Mouse (Mus musculus): ENCODE measurements around the gene Dusp12. TPM values are rescaled to one million over a fixed set of nuclear protein-coding genes. Genes with fewer than 3 reads are reported as not detected.

The Dusp12 gene
- 38.4 and 46.0 TPM in 2 replicates for polyA plus RNA-seq (2015; fragmentation: Nextera tagmentation; extraction: Ambion mirVana)

DNA sequence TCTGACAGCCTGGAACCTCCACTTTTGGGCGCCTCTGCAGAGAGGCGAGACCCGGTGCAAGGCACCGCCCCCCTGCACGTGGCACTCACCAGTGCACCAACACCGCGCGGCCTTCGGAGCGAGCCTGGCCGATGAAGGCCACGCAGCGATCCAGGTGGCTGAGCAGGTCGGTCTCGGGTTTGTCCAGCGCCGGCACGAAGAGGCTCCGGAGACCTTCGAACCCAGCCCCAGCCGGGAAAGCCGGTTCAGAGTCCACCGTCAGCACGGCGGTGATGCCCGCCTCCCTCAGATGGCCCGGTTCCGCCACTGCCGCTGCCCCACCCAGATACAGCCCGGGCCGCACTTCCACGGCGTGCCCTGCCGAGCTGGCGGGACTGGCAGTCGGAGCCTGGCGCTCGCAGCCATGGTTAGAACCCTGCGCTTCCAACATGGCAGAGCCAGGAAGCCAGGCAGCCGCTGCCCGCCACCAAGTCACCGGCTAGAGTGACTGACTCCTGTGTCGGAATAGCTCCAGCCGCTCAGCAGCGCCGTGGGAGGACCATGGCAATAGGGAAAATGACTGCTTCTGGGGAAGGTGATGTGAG is at the start of gene Dusp12, which contains the start of gene Gm26620:
TSS of gene Dusp12 (minus strand) at position 563 of the 584 bp plus-strand sequence.
TSS of gene Gm26620 (plus strand) at position 88 of the 584 bp plus-strand sequence.
- Histone ChIP-seq H3K9me3 (no peaks in the 10 kb centered on the region), H3K27me3 (no peaks in the 10 kb centered on the region), H3K27ac (replicated peaks) (peak within 1 kb of the TSS; percentile 86), H3K36me3 (peaks cover 6% of the 10 kb centered on the region), H3K4me1 (replicated peaks) (peaks cover 24% of the 10 kb centered on the region), H3K4me2 (peak within 1 kb of the TSS; percentile 75), H3K4me3 (peak within 1 kb of the TSS; percentile 68), H3K9ac (peak within 1 kb of the TSS; percentile 78)
- WGBS, result under 1% methylated on average over 46 of the region's 46 CpGs
- peak; percentile 94 for ATAC-seq (ENCODE audit: low FRiP score, low read depth)

DNA sequence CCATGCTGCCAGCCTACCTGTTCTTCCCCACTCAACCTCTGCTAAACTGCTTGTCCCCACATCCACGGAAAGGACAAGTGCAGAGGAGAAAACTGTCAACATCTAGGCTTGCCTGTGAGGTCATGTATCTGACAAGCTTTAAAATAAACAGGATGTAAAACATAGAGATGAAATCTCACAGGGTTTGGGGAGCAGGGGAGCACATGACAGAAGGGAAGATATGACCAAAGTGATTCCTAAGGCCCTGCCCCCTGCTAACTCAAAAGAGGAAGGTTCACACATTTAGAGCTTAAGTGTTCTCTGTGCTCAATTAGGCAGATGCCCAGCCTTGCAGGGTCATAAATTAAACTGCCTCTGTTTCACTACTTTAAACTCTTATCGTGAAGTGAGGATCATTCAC is 49.0 kb upstream of the Dusp12 start:
- H3K4me2 ChIP-seq, result no peak overlapping the region
- no peaks in the 10 kb centered on the region for H3K27me3 ChIP-seq
- H3K36me3 ChIP-seq, result no peaks in the 10 kb centered on the region
- no peaks in the 10 kb centered on the region for H3K9me3 ChIP-seq
- no peak for ATAC-seq (ENCODE audit: low FRiP score, low read depth)
- no peak overlapping the region for H3K9ac ChIP-seq
- H3K4me1 ChIP-seq (replicated peaks), result no peaks in the 10 kb centered on the region
- 82% methylated on average over 2 of the region's 2 CpGs for WGBS
- no peak overlapping the region for H3K4me3 ChIP-seq
- H3K27ac ChIP-seq (replicated peaks), result no peak overlapping the region

DNA sequence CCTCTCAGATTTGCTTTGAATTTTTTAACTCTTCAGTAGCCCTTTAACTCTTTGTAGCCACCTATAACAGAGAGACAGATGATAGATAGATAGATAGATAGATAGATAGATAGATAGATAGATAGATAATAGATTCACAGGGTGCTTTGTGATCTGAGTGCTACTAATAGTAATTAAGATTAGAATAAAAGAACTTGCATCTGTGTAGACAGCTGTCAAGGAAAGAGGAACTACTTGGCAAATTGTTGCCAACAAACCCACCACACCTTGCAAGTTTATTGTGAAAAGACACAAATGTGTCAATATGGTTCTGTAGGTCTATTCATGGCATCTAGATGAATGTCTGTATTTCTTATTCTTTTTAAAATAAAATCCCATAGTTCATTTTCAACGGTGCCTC is 48.6 kb upstream of the Dusp12 start:
- H3K9ac ChIP-seq, result no peak overlapping the region
- no peaks in the 10 kb centered on the region for H3K9me3 ChIP-seq
- H3K4me3 ChIP-seq, result no peak overlapping the region
- no peak for ATAC-seq (ENCODE audit: low FRiP score, low read depth)
- H3K4me1 ChIP-seq (replicated peaks), result no peaks in the 10 kb centered on the region
- 89% methylated on average over 1 of the region's 1 CpGs for WGBS
- no peak overlapping the region for H3K4me2 ChIP-seq
- no peaks in the 10 kb centered on the region for H3K36me3 ChIP-seq
- no peak overlapping the region for H3K27ac ChIP-seq (replicated peaks)
- H3K27me3 ChIP-seq, result no peaks in the 10 kb centered on the region

DNA sequence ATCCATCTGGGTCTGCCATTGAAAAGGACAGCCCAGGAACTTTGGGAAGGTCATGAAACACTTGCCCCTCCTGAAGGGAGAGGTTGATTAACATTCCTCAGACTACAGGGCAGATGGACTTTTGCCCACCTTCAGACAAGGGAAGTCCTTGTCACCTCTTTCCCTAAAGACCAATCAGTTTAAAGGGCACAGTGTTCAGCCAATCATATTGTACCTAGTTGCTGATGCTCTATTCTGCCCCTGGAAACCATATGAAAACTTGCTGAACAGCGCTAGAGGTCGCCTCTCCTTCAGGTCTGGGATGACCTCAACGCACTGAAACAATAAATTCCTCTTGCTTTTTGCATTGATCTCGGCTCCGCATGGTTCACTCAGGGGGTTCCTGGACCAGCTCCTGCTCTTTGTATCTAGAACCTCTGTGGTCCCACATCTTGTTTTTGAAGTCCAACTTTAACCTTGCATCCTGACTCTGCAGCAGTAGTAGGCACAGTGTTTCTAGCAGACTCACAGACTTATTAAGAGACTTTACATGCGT is 48.1 kb upstream of the Dusp12 start:
- Histone ChIP-seq H3K27me3 (no peaks in the 10 kb centered on the region), H3K9ac (no peak overlapping the region), H3K36me3 (no peaks in the 10 kb centered on the region), H3K9me3 (no peaks in the 10 kb centered on the region), H3K4me3 (no peak overlapping the region), H3K4me1 (replicated peaks) (no peaks in the 10 kb centered on the region), H3K27ac (replicated peaks) (no peak overlapping the region), H3K4me2 (no peak overlapping the region)
- 75% methylated on average over 6 of the region's 6 CpGs for WGBS
- ATAC-seq (ENCODE audit: low FRiP score, low read depth), result no peak

DNA sequence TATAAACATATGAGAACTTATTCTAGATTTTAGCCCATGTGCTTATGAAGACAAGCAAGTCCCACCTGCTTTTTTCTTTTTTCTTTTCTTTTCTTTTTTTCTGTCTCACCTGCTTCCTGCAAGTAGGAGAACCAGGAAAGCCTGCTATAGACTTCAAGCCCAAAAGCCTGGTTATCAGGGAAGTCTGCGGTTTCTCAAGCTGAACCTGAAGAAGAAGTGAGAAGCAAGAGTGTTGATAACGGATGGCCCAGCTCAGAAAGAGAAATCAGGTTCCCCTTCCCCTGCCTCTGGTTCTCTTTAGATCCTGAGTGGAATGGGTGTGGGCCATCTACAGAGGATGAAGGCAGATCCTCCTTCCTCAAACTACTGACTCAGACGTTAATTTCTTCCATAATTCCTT is 46.7 kb upstream of the Dusp12 start:
- no peak overlapping the region for H3K27ac ChIP-seq (replicated peaks)
- H3K4me3 ChIP-seq, result no peak overlapping the region
- no peak overlapping the region for H3K4me2 ChIP-seq
- 93% methylated on average over 3 of the region's 3 CpGs for WGBS
- no peak overlapping the region for H3K9ac ChIP-seq
- no peaks in the 10 kb centered on the region for H3K9me3 ChIP-seq
- H3K36me3 ChIP-seq, result no peaks in the 10 kb centered on the region
- H3K4me1 ChIP-seq (replicated peaks), result no peaks in the 10 kb centered on the region
- H3K27me3 ChIP-seq, result no peaks in the 10 kb centered on the region
- ATAC-seq (ENCODE audit: low FRiP score, low read depth), result no peak

DNA sequence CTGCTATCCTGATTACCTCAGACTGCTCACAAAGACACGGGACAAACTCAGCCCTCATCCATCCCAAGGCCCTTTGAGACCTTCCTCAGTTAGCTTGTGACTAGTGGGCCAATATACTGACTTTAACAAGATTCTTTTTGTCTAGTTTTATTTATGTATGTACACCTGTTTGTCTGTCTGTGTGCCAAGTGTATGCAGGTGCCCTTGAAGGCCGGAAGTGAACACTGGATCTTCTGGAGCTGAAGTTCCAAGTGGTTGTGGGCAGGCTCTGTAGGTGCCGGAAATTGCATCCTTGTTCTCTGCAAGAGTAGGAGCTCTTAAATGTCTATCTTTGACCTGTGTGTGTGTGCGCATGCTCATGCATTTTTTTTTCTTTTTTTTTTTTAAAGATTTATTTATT is 43.9 kb upstream of the Dusp12 start:
- Histone ChIP-seq H3K9me3 (no peaks in the 10 kb centered on the region), H3K9ac (no peak overlapping the region), H3K36me3 (no peaks in the 10 kb centered on the region), H3K4me3 (no peak overlapping the region), H3K27ac (replicated peaks) (no peak overlapping the region), H3K27me3 (no peaks in the 10 kb centered on the region), H3K4me2 (no peak overlapping the region), H3K4me1 (replicated peaks) (no peaks in the 10 kb centered on the region)
- no peak for ATAC-seq (ENCODE audit: low FRiP score, low read depth)
- 89% methylated on average over 4 of the region's 4 CpGs for WGBS

DNA sequence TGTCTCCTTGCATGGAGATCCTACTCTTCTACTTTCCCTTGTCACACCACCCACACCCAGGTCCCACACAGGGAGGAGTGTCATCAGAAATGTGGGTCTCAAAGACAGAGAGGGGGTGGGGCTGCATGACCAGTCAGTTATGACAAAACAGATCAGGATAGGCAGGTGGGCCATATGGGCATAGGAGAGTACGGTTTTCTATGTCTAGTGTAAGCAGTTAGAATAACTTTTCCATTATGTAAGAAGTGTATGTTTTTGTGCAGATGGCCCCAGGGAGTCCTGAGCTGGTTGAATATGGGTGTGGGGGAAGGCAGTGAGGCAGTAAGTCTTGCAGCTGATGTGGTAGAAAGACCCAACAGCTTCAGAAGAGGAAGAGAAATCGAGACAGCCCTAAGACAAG is 43.1 kb upstream of the Dusp12 start:
- WGBS, result 78% methylated on average over 2 of the region's 2 CpGs
- Histone ChIP-seq H3K4me3 (no peak overlapping the region), H3K27ac (replicated peaks) (no peak overlapping the region), H3K9me3 (no peaks in the 10 kb centered on the region), H3K9ac (no peak overlapping the region), H3K27me3 (no peaks in the 10 kb centered on the region), H3K36me3 (no peaks in the 10 kb centered on the region), H3K4me1 (replicated peaks) (no peaks in the 10 kb centered on the region), H3K4me2 (no peak overlapping the region)
- no peak for ATAC-seq (ENCODE audit: low FRiP score, low read depth)

DNA sequence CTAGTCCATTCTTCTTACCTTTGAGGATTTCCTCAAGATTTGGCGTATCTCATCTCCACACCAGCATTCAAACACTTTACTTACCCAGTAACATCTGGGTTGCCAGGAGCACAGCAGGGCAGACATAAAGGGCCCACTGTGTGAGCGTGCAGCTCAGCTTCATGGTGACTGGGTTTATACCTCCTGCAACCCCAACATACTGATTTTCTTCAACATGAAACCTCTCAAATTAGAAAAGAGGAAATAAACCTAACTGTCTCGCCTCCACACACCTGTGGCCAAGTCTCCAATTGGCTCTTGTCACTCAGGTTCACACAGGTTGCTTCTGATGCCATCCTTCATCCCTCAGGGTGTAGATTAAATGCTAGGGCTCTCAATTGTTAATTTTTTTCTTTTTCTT is 42.0 kb upstream of the Dusp12 start, which contains the start of gene Fcrla:
TSS of gene Fcrla (minus strand) at position 206 of the 400 bp plus-strand sequence.
- Histone ChIP-seq H3K27me3 (no peaks in the 10 kb centered on the region), H3K4me1 (replicated peaks) (no peaks in the 10 kb centered on the region), H3K36me3 (no peaks in the 10 kb centered on the region), H3K4me3 (no peak within 1 kb of the TSS), H3K9me3 (no peaks in the 10 kb centered on the region), H3K27ac (replicated peaks) (no peak within 1 kb of the TSS), H3K4me2 (no peak within 1 kb of the TSS), H3K9ac (no peak within 1 kb of the TSS)
- WGBS, result 82% methylated on average over 3 of the region's 3 CpGs
- ATAC-seq (ENCODE audit: low FRiP score, low read depth), result no peak

DNA sequence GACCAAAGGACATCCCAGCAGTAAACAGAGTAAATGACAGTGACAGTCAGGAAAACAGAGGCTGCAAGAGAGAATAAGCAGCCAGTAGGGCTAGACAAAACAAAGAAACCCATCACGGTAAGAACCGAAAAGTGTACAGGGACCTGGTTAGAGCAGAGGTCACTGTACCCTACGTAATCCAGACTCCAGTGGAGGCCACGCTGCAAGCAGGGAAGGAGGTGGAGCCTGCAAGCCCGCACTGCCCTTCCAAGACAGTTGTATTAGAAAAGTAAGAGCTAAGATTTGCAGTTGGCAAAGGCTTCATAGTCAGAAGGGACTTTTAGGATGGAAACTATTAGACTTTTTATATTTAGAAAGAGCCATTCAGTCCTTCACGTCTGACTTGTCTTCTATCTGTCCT is 41.6 kb upstream of the Dusp12 start:
- no peak overlapping the region for H3K4me3 ChIP-seq
- H3K9ac ChIP-seq, result no peak overlapping the region
- no peak overlapping the region for H3K4me2 ChIP-seq
- H3K4me1 ChIP-seq (replicated peaks), result no peaks in the 10 kb centered on the region
- no peaks in the 10 kb centered on the region for H3K36me3 ChIP-seq
- 72% methylated on average over 6 of the region's 6 CpGs for WGBS
- no peak for ATAC-seq (ENCODE audit: low FRiP score, low read depth)
- H3K27ac ChIP-seq (replicated peaks), result no peak overlapping the region
- no peaks in the 10 kb centered on the region for H3K27me3 ChIP-seq
- H3K9me3 ChIP-seq, result no peaks in the 10 kb centered on the region

DNA sequence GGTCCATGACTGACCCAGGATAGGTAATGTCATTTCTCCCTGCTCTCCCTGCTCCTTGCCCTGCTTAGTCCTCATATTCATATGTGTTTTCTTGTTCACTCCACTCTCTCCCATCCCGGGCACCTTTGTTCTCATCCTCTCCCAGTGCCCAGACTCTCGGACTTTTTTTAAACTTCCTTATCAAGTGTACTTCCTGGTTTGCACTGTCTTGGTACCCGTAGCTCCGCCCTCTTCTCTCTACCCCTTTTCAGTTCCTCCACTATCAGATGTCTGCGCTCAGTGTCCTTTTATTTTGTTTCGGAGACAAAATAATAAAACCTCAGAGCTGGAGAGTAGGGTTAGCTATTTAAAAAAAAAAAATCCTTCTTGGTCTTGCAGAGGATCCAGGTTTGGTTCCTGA is 39.1 kb upstream of the Dusp12 start:
- no peak for ATAC-seq (ENCODE audit: low FRiP score, low read depth)
- H3K4me1 ChIP-seq (replicated peaks), result no peaks in the 10 kb centered on the region
- H3K4me2 ChIP-seq, result no peak overlapping the region
- H3K27me3 ChIP-seq, result no peaks in the 10 kb centered on the region
- WGBS, result 84% methylated on average over 6 of the region's 6 CpGs
- H3K27ac ChIP-seq (replicated peaks), result no peak overlapping the region
- no peak overlapping the region for H3K4me3 ChIP-seq
- no peak overlapping the region for H3K9ac ChIP-seq
- H3K36me3 ChIP-seq, result no peaks in the 10 kb centered on the region
- no peaks in the 10 kb centered on the region for H3K9me3 ChIP-seq

DNA sequence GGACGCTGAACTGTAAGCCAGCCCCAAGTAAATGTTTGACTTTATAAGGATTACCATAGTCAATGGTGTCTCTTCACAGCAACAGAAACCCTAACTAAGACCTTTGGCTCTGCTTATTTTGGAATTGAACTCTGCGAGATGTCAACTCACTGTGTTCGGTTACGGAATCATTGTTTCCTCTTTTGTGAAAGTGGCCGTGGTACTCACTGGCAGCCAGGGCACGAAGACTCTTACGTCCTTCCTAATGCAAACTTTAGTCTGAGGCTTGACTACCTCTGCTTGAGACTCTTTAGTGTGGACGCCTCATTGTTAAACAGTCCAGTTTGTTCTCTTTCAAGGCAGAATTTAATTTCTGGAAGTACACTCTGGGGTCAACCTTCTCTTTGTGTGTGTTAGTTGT is 34.0 kb upstream of the Dusp12 start:
- no peaks in the 10 kb centered on the region for H3K4me1 ChIP-seq (replicated peaks)
- no peak for ATAC-seq (ENCODE audit: low FRiP score, low read depth)
- H3K4me3 ChIP-seq, result no peak overlapping the region
- H3K9ac ChIP-seq, result no peak overlapping the region
- H3K27ac ChIP-seq (replicated peaks), result no peak overlapping the region
- no peaks in the 10 kb centered on the region for H3K27me3 ChIP-seq
- H3K36me3 ChIP-seq, result no peaks in the 10 kb centered on the region
- no peaks in the 10 kb centered on the region for H3K9me3 ChIP-seq
- no peak overlapping the region for H3K4me2 ChIP-seq
- WGBS, result 89% methylated on average over 8 of the region's 8 CpGs

DNA sequence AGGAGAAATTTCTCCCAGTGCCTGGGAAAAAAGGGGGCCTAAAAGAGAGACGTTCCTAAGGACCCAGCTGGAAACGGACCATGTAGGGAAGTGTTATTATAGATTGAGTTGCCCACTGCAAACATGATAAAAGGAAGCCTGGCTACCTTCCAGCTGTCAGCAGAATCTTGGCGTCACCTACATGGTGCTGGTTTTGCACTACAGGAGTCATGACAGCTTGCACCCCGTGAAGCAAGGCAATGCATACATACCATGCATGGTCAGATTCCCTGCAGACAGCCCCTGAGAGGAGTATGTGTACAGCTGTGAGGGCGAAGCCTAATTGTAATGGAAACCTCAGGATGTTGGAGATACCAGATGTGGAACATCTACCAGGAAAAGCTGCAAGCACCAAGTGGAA is 30.3 kb upstream of the Dusp12 start:
- Histone ChIP-seq H3K27ac (replicated peaks) (no peak overlapping the region), H3K36me3 (no peaks in the 10 kb centered on the region), H3K9me3 (no peaks in the 10 kb centered on the region), H3K9ac (no peak overlapping the region), H3K4me1 (replicated peaks) (no peaks in the 10 kb centered on the region), H3K4me3 (no peak overlapping the region), H3K27me3 (no peaks in the 10 kb centered on the region), H3K4me2 (no peak overlapping the region)
- no peak for ATAC-seq (ENCODE audit: low FRiP score, low read depth)
- 75% methylated on average over 5 of the region's 5 CpGs for WGBS
